Mouse (Mus musculus) small intestine, adult 2 months (tissue): ENCODE results near the gene Kat6b.

ENCODE experiments used
- CTCF ChIP-seq: fragments of 200-500 bp; IDR thresholded peaks from 2 replicates; pipeline ENCODE4 v1.5.1; 2012; ENCODE audit warnings: low read depth, mild to moderate bottlenecking, control low read depth, inconsistent platforms, low read length, moderate library complexity, mixed read lengths; ENCODE audit not compliant: insufficient replicate concordance, insufficient read length; ENCODE audit errors: extremely low read depth
- POLR2A ChIP-seq: fragments of 200-500 bp; IDR thresholded peaks from 2 replicates; pipeline ENCODE4 v1.6.1; 2012; ENCODE audit warnings: low read depth, mild to moderate bottlenecking, control low read depth, inconsistent platforms, low read length, moderate library complexity

DNA sequence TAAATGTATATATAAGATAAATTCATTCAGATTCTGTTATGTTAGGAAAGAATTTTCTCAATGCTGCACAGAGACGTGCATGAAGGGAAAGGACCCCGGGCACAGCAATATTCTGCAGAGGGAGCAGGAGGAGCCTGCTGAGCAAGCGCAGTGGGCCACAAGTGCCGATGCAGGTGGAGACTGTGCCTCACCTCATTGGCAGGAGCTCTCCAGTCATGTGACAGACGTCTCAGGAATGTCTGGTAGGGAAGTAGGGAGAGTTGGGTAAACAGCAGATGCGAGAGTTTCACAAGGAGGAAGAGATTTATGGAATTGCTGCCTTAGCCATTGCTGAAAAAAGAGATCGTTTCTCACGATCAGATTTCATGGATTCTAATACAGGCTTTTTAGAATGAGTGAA lies 71.7 kb downstream of the Kat6b start:
- TF ChIP-seq POLR2A (no peak), CTCF (no peak)
